ENCODE assay signal across 16 mouse cellular contexts in the genomic region with DNA sequence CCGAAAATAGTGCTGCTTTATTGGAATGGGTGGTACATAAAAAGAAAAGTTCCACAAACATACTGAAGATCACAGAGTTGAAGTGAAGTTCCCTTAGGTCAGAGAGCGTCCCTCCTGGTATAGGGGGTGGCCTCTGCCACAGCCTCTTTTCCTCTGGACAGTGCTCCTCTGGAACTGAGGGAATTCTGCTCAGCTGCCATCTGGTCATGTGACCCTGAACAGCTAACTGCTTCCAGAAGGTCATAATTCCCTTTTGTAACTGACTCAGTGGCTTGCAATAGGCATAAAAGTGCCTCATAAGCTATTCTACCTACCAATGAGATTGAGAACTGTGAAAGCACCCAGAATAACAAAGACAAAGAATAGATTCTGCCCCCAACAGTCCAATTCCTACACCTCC.
DNase-seq lines count a peak whose midpoint lies in the region.
"Had no signal": no experiment of that assay in that cellular context is flagged by ENCODE, and none has a peak within 500 bp of the region (broad histone marks: within the 10 kb centered on the region; RNA-seq: fewer than 3 reads in every experiment).

No protein-coding gene starts in this region.

- peak; percentile 35 for DNase-seq in embryo, embryonic 10.5 days (ENCODE audit: low spot score)
- peak; percentile 30 for DNase-seq in embryo, embryonic 11 days
- peak; percentile 40 for DNase-seq in forelimb bud, embryonic 11.5 days (ENCODE audit: low read depth, low spot score)
- DNase-seq in cerebellum, adult 11 months, result no peak
- no peak for DNase-seq in urinary bladder, postnatal 36 days (ENCODE audit: low spot score in 2 of 2)
- DNase-seq in thymus, postnatal 4 days, result no peak
- DNase-seq: adrenal gland, adult 2 months; adrenal gland, postnatal 25 days; cerebellum, adult 18-20 months; cerebellum, adult 9-10 months; cerebellum, postnatal 14 days; gastrocnemius, adult 2 months; gastrocnemius, postnatal 14 days; heart, adult 18-20 months; heart, postnatal 10 days; heart, postnatal 4 days had no signal

Comparison
In these comparisons a context has a peak if more than half of its experiments do, and no peak if none do; other contexts are left out.
1. DNase-seq: peak in embryo, embryonic 10.5 days (single experiment), embryo, embryonic 11 days (single experiment) and forelimb bud, embryonic 11.5 days (single experiment); none in cerebellum, adult 11 months (single experiment), urinary bladder, postnatal 36 days (0 of 2) and thymus, postnatal 4 days (single experiment).